Mouse (Mus musculus) MEL-GATA-1-ER (cell line): ENCODE data around the gene Klhdc8a.
"Not testable (repeated sequence)": the region's sequence is repeated elsewhere in the genome, so short reads cannot be mapped to it uniquely, and the experiment has no call there.

Experiments
- DNase-seq: peaks from one replicate; pipeline ENCODE4 v3.0.0-alpha.2; 2012; ENCODE audit warnings: low read depth; ENCODE audit errors: extremely low read depth

The Klhdc8a gene

GRCm38 (mm10) chr1:132298425-132298800 lies at the start of gene Klhdc8a:
Gene Klhdc8a (plus strand): TSS chr1:132298626.
- no peak for DNase-seq

DNA sequence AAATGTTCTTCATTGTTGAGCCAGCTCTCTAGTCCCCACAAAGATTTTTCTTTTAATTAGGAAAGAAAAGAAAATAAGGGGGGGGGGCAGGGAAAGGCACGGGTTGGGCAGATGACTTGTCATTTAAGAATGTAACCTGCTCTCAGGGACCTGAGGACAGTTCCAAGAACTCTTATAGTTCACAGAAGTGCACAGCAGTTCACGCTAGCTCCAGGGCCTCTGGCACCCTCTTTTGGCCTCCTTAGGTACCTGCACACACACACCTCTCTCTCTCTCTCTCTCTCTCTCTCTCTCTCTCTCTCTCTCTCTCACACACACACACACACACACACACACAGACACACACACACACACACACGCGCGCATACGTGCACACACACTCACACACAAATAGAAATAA lies 44.0 kb upstream of the Klhdc8a start:
- no peak for DNase-seq

GRCm38 (mm10) chr1:132260331-132260730 lies 38.1 kb upstream of the Klhdc8a start:
- no peak for DNase-seq

GRCm38 (mm10) chr1:132261058-132261457 lies 37.4 kb upstream of the Klhdc8a start:
- peak; percentile 48 for DNase-seq

GRCm38 (mm10) chr1:132263618-132264017 lies 34.8 kb upstream of the Klhdc8a start:
- no peak for DNase-seq

GRCm38 (mm10) chr1:132264577-132264976 lies 33.8 kb upstream of the Klhdc8a start:
- peak; percentile 49 for DNase-seq

- no peak for DNase-seq
Measured at GRCm38 (mm10) chr1:132265211-132265859, 33.1 kb upstream of the Klhdc8a start.

DNA sequence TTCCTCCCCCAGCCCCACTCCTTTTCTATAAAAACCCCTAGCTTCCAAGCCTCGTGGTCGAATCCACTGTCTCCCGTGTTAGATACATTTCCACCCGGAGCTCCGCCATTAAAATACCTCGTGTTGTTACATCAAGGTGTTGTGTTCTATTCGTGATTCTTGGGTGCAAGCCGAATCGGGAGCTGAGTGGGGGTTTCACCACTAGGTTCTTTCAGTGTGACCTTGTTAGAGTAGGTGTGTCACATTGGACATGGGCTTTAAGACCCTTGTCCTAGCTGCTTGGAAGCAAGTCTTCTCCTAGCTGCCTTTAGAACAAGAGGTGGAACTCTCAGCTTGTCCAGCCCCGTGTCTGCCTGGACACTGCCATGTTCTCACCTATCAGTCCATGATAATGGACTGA lies 32.5 kb upstream of the Klhdc8a start:
- no peak for DNase-seq

- DNase-seq = no peak
Measured at GRCm38 (mm10) chr1:132266791-132267557, 31.5 kb upstream of the Klhdc8a start.

GRCm38 (mm10) chr1:132267959-132268358 lies 30.5 kb upstream of the Klhdc8a start:
- no peak for DNase-seq

DNA sequence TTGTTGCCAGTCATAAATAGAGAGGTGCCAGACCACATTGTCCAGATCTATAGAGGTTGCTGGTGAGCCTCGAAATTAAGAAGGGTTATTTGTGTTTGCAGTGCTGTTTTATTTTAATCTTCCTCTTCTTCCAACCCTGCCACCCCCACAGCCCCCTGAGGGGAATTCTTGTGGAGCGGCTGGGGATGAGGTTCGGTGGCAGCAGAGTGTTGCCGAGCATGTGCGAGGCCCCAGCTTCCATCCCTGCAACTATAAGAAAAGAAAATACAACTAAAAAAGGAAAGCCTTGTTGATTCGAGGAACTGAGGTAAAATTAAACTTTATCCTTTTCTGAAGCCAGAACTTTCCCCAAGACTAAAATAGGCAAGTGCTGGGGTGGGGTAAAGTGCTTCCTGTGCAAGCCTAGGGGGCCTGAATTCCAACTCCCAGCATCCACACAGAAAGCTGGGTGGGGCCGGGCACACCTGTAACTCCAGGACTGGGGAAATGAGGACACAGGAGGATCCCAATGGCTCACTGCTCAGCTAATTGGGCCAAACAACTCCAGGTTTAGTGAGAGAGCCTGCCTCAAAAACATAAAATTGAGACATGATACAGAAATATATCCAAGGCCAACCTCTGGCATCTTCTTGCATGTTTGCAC lies 29.9 kb upstream of the Klhdc8a start:
- no peak for DNase-seq

- no peak for DNase-seq
Measured at GRCm38 (mm10) chr1:132271237-132271636, 27.2 kb upstream of the Klhdc8a start.

- DNase-seq = no peak
Measured at GRCm38 (mm10) chr1:132276694-132277093, 21.7 kb upstream of the Klhdc8a start.

DNA sequence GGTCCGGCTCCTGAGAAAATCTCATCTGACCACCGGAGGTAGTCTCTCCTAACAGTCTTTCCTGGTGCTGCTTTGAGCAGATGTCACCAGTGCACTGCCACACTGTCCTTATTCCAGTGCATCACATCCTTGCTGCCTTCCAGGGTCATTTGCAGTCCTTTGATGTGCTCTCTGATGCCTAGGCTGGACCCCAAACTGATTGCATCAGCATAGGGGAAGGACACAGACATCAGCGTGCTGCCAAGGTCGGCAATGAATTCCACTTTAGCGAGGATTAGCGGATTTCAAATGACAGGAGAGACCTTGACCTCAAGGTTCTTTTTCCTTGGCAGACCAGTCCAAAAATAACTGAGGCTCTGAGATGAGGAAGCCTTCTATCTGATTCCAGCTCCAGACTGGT lies 21.3 kb upstream of the Klhdc8a start:
- no peak for DNase-seq

GRCm38 (mm10) chr1:132280636-132281035 lies 17.8 kb upstream of the Klhdc8a start:
- DNase-seq = not testable (repeated sequence)

DNA sequence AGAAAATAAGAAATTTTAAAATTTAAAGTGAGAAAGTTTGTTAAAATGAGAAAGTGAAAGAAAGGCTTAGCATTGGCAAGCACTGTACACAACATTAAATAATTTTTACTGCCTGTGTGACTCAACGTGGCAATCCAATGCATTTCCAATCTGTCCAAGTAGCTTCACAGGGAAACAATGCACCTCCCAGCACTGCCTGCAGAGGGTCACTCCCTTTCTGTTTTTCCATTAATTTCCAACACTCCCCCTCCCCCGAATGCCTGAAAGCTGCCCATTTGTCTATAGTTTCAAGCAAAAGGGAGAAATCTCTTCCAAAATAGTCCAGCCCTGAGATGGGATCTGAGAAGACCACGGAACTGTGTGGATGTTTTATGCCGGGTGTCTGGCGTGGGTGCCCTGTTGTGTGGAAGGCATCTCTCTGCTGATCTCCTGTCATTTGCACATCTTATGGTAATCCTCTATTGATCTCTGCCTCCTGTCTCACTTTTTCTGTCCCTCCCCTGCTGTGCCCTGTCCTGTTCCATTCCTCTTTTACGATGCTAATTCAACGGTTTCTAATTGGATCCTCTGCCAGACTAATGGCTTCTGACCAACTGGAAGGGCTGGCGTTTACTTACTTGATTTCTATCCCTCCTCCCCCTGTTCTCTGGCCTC lies 16.8 kb upstream of the Klhdc8a start:
- no peak for DNase-seq

GRCm38 (mm10) chr1:132282177-132282536 lies 16.3 kb upstream of the Klhdc8a start:
- DNase-seq = no peak

DNA sequence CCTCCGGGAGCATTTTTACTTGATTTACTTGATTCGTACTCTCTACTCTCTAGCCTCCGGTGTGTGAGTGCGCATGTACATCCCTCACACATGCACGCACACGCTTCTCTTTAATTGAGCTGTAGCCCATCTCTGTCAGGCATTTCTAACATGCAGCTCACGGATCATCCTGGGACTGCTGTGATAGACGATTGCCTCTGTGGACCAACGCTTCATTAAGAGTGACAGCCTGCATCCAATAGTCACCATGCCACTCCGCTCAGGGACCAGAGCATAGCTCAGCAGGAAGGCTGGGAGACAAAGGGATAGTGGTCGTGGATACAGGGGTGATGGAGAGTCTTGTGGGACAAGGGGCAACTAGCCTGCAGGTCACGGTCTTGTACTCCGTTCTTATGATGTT lies 15.4 kb upstream of the Klhdc8a start:
- no peak for DNase-seq

GRCm38 (mm10) chr1:132286735-132287134 lies 11.7 kb upstream of the Klhdc8a start:
- no peak for DNase-seq

DNA sequence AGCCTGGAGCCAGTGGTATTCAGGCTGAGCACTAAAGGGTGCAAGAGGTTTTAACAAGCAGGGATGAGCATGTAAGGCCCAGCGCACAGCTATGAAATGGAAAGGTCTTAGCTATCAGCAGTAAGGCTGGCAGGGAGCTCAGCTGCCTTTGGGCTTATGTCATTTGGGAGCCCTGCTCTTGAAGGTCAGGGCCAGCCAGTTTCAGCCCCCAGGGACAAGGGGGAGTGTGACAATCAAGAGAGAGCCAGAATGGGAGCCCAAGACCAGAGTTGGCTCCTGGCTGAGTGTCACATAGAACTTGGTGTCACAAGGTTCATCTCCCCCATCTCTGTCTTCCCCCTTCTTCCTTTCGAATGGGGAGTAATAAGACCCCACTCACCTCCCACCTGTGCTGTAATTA lies 11.0 kb upstream of the Klhdc8a start:
- DNase-seq = no peak

GRCm38 (mm10) chr1:132287991-132288451 lies 10.4 kb upstream of the Klhdc8a start:
- DNase-seq = no peak

- no peak for DNase-seq
Measured at GRCm38 (mm10) chr1:132289965-132290364, 8.5 kb upstream of the Klhdc8a start.
